Mouse (Mus musculus) adrenal gland, postnatal 36 days (tissue): Measurements from ENCODE around the gene Duox1. TPM values are rescaled to one million over a fixed set of nuclear protein-coding genes. Genes with fewer than 3 reads are reported as not detected.

ENCODE experiments used
- DNase-seq, 2 experiments: peaks; one replicate each; pipeline ENCODE4 v3.0.0; 2021; ENCODE audit warnings: mixed read lengths in 1 of 2
- long read RNA-seq, 2 experiments: library from polyadenylated mRNA; stranded (forward); transcript quantifications; one replicate each; pipeline ENCODE4 v2.0.0; 2021; ENCODE audit warnings: borderline sequencing depth in 2 of 2
- total RNA-seq, 2 experiments: library from RNA; stranded (reverse); gene quantifications; 2 replicates each; pipeline ENCODE4 v1.2.3; 2021

The Duox1 gene
- total RNA-seq, result under 1 TPM; 0.10 to 0.13 TPM
- long read RNA-seq, experiment 1, result 0 reads
- long read RNA-seq, experiment 2, result 0 reads

- DNase-seq, result no peak
These were observed at the start of gene Duox1 for GRCm38 (mm10) chr2:122315372-122315771. Duox1 (plus strand) TSS chr2:122315672.

GRCm38 (mm10) chr2:122266407-122267193, 48.9 kb upstream of the Duox1 start:
- no peak for DNase-seq

GRCm38 (mm10) chr2:122278769-122279168, 36.7 kb upstream of the Duox1 start:
- no peak for DNase-seq

GRCm38 (mm10) chr2:122284091-122284490, 31.4 kb upstream of the Duox1 start:
- DNase-seq, result no peak

- no peak for DNase-seq
These were observed 29.3 kb upstream of the Duox1 start for GRCm38 (mm10) chr2:122286137-122286536.

GRCm38 (mm10) chr2:122294916-122295315, 20.6 kb upstream of the Duox1 start:
- no peak for DNase-seq

- DNase-seq, result no peak
These were observed 18.0 kb upstream of the Duox1 start for GRCm38 (mm10) chr2:122297271-122298095.

- no peak for DNase-seq
These were observed 17.4 kb upstream of the Duox1 start, which contains the start of gene Duox2 for GRCm38 (mm10) chr2:122298096-122298499. Duox2 (minus strand) TSS chr2:122298449.

GRCm38 (mm10) chr2:122298596-122299490, 16.6 kb upstream of the Duox1 start, which contains the start of gene Duoxa2:
Duoxa2 (plus strand) TSS chr2:122298900.
- DNase-seq, result peak; percentile 15 to 30

DNA sequence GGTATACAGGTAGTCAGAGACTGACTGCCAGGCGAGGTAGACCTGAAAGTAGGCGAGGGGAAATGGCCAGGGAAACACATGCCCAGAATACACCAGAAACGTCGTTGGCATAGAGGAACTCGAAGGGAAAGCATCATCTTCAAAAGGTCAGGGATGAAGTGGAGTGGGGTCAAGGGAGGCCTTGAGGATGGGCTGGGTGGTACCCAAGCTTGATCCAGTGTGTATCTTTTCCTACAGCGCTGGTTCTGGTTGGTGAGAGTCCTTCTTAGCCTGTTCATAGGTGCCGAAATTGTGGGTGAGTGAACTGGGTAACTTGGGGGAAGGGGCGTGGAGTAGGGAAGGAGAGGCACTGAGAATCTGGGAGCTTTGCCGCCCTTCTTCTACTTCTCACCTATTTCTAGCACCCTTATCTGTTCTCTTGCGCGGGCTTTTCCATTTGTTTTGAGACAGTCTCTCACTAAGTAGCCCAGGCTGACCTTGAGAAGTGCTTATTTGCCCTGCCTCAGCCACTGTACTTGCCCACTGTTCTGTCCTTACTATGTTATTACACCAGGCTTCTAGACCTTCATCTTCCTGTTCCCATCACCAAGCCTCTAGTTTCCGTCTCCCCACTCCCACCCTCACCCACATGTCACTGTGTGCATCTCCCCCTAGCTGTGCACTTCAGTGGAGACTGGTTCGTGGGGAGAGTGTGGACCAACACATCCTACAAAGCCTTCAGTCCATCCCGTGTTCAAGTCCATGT, 15.4 kb upstream of the Duox1 start:
- no peak for DNase-seq

DNA sequence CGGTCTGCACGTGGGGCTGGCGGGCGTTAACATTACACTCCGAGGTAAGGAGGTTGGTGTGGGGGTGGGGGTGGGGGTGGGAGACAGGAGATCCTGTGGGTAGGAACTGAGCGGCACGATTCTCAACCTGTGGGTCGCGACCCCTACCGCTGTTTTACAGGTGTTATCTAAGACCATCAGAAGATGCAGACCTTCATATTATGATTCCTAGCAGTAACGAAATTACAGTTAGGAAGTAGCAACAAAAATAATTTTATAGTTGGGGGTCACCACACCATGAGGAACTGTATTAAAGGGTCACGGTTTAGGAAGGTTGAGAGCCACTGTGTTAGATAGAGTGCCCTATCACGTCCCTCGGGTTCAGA, 14.8 kb upstream of the Duox1 start:
- DNase-seq, result no peak

- peak; percentile 63 for DNase-seq
These were observed 14.2 kb upstream of the Duox1 start for GRCm38 (mm10) chr2:122301081-122301920.

GRCm38 (mm10) chr2:122301921-122302573, 13.4 kb upstream of the Duox1 start:
- no peak for DNase-seq

DNA sequence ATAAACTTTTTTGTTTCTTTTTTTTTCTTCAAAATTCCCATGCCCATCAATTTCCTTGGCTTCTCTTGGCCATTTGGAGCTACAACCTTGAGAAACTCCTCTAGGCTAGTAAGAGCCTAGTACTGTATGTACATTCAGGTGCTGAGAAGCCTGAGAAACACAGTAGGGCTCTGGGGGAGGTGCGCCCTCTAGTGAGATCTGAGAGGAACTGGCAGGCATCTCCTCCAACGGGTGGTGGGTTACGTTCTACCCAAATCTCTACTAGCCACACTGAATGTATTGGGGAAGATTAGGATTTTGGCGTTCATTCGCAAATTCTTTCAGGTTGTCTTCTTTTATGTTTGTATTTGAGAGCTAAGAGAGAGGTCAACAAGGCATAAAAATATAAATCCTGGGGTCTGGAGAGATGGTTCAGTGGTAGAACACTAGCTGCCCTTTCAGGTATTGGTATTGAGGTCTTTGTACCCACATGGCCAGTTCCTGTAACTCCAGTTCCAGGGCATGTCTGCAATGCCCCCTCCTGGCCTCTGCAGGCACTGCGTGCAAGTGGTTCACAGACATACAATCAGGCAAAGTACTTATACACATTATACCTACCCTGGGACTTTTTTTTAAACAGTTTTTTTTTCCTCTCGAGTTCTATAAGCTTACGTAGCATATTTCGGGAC, 12.8 kb upstream of the Duox1 start:
- peak; percentile 57 to 68 for DNase-seq

GRCm38 (mm10) chr2:122304544-122304943, 10.9 kb upstream of the Duox1 start:
- DNase-seq, result no peak

- no peak for DNase-seq
These were observed 10.2 kb upstream of the Duox1 start for GRCm38 (mm10) chr2:122305097-122305892.

DNA sequence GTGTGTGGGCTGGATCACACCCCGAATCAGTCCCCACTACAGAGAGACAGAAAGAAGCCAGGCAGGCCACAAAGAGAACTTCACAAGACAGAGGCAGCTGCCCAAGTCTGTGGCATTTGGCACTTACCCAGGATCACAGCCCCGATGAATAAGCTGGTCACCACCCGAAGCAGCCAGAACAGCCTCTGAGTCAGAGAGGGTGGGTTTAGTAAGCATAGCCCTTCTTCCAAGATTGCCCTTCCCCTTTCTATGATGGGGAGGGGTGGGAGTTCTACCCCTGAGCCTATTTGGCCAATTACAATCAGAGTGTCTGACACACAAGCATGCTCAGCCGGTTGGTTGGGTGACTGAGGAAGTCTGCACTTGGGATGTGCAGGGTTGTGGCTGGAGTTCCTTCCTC, 9.3 kb upstream of the Duox1 start:
- DNase-seq, result peak; percentile 73 to 76

GRCm38 (mm10) chr2:122309647-122310046, 5.8 kb upstream of the Duox1 start:
- no peak for DNase-seq
